Mouse (Mus musculus) gastrocnemius, postnatal 4 days (tissue): ENCODE data around the gene Bend6. TPM values are rescaled to one million over a fixed set of nuclear protein-coding genes. Genes with fewer than 3 reads are reported as not detected.
A peak's percentile ranks its signal among the peaks of the same experiment; 100 is the strongest.

Experiments
- DNase-seq, 2 experiments: peaks; one replicate each; pipeline ENCODE4 v3.0.0; 2021 to 2022; ENCODE audit warnings: low spot score in 2 of 2, mixed read lengths in 2 of 2
- long read RNA-seq, 2 experiments: library from polyadenylated mRNA; stranded (forward); transcript quantifications; one replicate each; pipeline ENCODE4 v2.0.0; 2021
- total RNA-seq, 2 experiments: library from RNA; stranded (reverse); gene quantifications; 2 replicates each; pipeline ENCODE4 v1.2.3; 2021

The Bend6 gene
- total RNA-seq = 1 to 10 TPM in 1 of 2 experiments, under 1 TPM in 1; 0.83 to 1.3 TPM
- long read RNA-seq, experiment 1, partial matches to known transcripts = 0 of 2 reads
- long read RNA-seq, experiment 1, other reads (novel, unspliced or antisense) = 1 of 2 reads
- long read RNA-seq, experiment 2, partial matches to known transcripts = 1 of 3 reads
- long read RNA-seq, experiment 2, other reads (novel, unspliced or antisense) = 1 of 3 reads

DNA sequence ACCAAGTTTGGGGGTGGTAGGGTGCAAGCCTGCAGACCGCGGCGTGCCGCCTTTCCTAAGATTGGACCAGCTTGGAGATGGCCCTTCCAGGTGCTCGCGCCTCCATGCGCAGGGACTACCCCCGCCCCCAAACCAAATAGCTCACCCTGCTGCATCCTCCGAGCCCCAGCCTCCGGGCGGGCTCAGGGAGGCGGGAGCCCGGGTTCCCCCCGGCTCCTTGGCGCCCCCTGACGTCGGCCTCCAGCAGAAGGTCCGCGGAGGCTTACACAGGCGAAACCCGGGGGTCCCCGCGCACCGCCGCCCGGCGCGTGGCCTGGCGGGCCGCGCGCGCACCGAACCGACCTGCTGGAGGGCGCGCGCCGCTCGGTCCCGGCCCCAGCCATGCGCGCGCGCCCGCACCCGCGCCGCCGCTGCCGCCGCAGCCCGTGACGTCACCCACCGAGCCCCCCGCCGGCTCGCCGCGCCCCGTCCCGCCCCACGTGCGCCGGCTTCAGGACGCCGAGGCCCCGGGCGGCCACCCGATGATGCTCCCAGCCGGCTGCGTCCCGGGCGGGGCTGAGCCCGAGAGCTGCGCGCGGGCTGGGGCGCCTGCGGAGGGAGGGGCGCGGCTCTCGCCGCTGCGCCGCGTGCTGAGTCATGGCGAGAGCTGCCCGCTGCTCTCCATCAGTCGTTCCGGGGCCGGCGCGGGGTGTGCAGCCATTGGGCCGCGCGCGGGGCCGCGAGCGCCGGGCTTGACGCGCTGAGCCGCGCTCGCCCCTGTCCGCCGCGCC is at the start of gene Bend6:
Bend6 (minus strand) TSS at position 396 of the 770 bp plus-strand sequence.
- DNase-seq = peak; percentile 49 to 58

GRCm38 (mm10) chr1:33955626-33956025 is 48.0 kb upstream of the Bend6 start:
- no peak for DNase-seq

DNA sequence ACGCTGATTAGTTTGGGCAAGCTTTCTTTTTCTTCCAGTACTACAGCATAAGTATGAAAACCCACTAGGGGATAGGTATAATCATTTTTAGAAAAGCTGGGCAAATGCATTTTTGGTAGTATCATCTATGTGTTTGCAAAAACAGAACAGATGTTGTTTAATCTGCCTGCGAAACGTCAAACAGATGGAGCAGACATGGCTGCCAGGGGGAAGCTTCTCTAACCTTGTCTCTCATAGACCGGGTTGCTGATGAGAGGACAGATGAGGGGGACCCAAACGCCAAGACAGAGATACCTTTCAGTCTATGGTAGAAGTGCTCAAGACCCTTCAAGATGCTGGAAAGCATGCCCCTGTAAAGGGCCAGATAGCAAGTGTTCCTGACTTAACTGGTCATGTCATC is 40.9 kb upstream of the Bend6 start:
- DNase-seq = no peak

- no peak for DNase-seq
Observed at GRCm38 (mm10) chr1:33947838-33948237, 40.2 kb upstream of the Bend6 start.

DNA sequence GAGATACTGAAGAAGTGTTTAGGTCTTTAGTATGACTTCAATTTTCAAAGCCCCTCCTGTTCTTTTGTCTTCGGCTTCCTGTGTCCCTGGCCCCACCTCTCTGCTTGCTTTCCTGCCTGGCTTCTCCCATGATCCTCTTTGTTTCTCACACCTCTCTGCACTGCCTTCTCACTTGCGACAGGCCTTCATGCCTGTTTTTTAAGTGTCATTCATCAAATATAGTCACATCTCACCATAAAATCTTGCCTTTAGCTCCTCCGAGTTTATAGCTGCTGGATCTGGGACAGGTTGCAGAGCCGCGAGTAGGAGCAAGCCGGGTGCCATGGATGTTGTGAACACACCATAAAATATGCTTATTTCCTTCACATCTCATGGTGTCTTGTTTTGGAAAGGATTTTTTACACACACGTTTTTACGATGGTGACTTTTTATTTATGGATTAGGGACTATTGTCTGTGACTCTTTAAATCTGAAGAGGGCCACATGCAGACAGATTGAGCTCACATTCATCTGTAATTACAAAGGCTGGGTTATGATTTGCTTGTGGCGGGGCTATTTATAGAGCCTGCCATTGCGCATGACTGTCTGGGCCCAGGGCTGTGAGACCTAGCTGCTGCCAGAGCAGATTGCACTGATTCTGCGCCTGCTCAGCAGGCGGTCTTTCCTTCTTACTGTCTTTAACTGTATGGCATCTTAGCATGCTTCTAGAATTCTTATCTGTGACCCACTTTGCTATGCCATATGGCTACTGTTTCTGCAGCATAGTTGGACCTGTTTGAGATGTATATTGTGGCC is 39.2 kb upstream of the Bend6 start:
- DNase-seq = no peak

- DNase-seq = no peak
Observed at GRCm38 (mm10) chr1:33945756-33946155, 38.1 kb upstream of the Bend6 start.

DNA sequence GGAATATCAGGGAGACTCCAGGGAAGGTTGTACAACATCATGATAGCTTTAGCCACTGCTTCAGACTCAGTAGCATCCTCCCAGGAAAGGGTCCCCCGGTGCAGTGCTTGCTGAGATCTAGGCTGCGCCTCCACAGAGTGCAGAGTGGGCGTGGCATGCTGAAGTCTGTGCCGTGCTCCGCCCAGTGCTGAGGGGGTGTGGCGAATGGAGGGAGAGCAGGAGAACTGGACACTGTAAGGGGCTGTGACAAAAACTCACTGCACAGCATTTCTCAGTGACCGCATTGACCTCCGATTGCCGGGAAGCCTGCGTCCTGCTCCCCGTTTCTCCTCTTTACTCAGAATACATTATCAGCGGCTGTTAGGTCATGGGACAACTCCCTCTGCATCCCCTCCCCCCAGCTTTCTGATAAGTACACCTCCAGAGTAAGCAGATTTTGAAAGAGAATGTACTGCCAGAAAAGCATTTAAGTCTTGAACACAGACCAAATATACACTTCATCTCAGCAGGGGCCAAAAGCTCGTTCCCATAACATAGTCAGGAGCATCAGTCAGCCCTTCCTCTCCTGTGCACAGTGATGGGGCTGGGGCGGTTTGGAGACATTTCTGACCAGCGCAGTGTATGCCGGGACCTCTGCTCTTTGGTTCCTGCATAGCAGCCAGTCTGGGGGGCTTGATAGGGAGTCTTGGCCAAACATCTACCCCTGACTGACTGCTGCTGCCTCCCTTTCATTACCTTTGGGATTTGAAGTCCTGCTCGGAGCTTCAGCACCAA is 37.5 kb upstream of the Bend6 start:
- DNase-seq = peak in 1 of 2 experiments; percentile 54

GRCm38 (mm10) chr1:33943943-33944342 is 36.3 kb upstream of the Bend6 start:
- DNase-seq = no peak

DNA sequence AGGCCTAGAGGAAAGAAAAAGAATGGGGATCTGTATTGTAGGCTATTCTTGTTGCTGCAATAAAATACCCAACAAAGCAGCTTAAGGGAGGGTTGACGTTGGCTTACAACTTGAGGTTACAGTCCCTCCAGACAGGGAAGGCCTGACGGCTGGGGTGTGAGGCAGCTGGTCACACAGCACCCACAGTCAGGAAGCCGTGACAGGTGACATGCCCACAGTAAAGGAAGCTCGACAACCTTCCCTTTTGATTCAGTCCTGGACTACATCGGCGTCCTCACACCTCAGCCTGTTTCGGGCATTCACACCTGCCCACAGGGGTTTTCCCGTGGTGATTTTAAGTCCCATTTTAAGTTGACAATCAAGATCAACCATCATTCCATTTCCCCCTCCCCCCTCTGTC is 35.0 kb upstream of the Bend6 start:
- DNase-seq = no peak

GRCm38 (mm10) chr1:33940364-33940928 is 32.8 kb upstream of the Bend6 start:
- no peak for DNase-seq

GRCm38 (mm10) chr1:33939828-33940227 is 32.2 kb upstream of the Bend6 start:
- DNase-seq = no peak

DNA sequence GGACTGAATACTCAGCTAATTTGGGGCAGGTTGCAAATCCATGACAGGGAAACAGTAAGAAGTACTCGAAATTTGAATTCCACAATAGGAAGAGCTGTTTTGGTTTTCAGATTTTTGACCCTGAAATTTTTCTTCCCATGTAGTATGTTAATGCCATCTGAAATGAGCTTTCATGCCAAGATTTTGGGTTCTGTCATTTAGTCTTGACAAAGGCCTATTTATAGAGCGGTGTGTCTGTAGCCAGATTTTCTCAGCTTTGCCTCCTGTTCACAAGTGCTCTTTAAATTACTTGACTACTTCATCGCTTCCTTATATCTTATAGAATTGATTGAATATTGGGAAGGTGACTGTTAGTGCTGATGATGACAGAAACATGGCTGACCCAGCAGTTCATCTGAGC is 28.3 kb upstream of the Bend6 start:
- no peak for DNase-seq

DNA sequence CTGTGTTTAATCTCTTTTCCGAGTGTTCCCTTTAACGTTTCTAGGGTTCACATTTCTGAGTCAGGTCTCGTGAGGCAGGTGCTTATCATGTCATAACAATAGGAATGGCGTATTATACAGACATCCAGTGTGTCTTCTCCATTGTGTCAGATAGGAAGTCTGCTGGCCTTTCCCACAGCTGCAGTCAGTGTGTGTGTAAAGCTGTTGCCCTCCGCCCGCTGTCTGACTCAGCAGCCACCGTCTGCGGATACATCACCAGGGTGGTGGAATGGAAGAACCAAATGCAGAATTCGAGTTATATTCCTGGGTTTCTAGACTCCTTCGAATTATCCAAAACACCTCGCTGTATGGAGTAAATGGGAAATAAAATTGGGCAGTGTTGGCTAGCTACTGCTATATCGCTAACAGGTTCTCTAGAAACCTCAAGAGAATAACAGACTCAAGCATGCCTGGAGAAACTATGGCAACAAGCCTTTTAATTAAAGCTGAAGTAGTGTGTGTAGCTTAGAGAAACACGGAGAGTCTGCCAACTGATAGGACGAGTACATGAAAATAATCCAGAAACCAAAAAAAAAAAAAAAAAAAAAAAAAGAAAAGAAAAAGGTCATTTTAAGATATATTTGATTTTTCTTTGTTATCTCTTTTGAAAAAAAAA is 25.4 kb upstream of the Bend6 start:
- DNase-seq = no peak

DNA sequence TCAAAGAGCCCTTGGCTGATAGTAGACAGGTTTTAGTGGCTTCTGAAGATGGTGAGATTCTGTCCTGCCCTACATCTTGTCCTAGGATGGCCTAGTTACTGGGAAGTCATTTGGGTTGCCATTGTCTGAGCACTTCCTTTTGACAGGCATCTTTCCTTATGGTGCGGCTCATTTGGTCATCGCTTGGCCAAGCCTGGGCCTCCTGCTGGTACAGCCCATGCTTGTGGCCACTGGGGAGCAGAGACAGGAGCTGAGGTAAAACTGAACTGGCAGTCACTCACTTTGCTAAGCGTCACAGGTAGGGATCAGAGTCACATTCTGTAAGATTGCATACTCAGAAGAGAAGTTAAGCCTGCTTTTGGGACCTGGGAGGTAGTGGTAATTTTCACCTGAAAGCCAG is 24.6 kb upstream of the Bend6 start:
- no peak for DNase-seq

DNA sequence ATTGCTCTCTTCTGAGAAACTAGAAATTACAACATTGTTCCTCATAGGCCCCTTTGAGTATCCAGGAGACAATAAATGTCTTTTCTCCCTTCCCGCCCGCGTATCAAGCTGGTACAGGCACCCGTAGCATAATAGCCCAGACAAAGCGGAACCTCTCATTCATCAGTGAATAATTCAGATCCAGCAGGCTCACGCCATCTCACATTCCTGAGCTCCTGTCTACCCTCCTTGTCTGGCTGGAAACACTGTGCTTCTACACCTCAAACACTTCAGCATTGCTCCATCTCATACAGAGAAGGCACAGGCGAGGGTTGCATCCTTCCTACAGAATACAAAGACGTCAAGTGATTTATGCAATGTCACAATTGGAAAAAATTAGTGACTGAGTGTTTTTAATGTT is 24.2 kb upstream of the Bend6 start:
- no peak for DNase-seq

DNA sequence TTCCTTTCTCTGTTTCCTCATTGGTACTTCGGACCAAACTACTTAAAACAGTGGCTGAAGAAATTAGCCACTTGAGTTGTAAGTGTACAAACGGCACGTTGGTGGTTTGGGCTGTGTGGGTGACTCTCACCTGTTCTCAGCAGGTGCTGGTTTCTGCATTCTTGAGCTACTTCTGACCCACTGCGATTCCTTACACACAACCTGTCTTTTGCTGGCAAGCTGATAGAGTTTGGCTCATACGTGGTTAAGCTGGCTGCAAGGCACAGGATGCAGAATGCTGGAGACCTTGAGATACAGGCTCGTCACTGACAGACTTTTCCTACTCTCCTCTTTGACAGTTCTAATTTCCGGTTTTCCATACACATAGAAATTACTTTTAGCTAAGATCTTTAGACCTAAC is 19.9 kb upstream of the Bend6 start:
- DNase-seq = no peak

DNA sequence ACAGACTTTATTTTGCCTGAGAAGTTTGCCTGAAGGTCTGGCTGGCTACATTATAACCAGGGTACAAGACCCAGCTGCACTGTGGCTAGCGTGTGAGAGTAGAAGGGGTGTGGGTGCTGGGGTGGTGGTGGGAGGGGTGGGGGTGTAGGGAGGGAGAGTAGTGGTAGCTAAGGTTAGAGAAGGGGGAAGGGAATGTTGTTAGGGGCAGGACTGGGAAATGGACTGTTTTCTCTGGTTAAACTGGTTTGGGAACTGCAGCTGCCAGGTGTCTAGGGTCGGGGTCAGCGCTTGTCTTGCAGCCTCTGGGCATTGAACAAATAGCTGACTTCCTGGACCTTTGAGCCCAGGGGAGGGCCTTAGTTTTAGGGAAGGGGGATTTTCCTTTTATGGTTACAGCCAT is 17.7 kb upstream of the Bend6 start:
- no peak for DNase-seq

GRCm38 (mm10) chr1:33922975-33923374 is 15.4 kb upstream of the Bend6 start:
- DNase-seq = no peak

GRCm38 (mm10) chr1:33916554-33916953 is 8.9 kb upstream of the Bend6 start:
- DNase-seq = no peak

GRCm38 (mm10) chr1:33911589-33911988 is 4.0 kb upstream of the Bend6 start:
- no peak for DNase-seq
